Mouse (Mus musculus) kidney, embryonic 14.5 days (tissue): ENCODE measurements around the gene Arhgef19. TPM values are rescaled to one million over a fixed set of nuclear protein-coding genes. Genes with fewer than 3 reads are reported as not detected.

ENCODE experiments used
- ATAC-seq: fragments of 200-750 bp; cut with Nextera tagmentation; 2 replicates; pipeline ENCODE4 v1.8.0; 2017; ENCODE audit warnings: moderate number of reproducible peaks, mild to moderate bottlenecking, moderate TSS enrichment, moderate library complexity; ENCODE audit not compliant: low FRiP score, low TSS enrichment
- H3K27ac ChIP-seq: fragments of 300-500 bp; sonication (generic); 2 replicates; pipeline ENCODE4 v1.5.1; 2014; ENCODE audit warnings: low read depth, mild to moderate bottlenecking, low read length, moderate library complexity, mixed read lengths
- H3K27me3 ChIP-seq: fragments of 300-500 bp; sonication (generic); 2 replicates; pipeline ENCODE4 v1.6.1; 2014; ENCODE audit warnings: mild to moderate bottlenecking, low read length; ENCODE audit not compliant: control insufficient read depth, insufficient read depth
- H3K36me3 ChIP-seq: fragments of 300-500 bp; sonication (generic); 2 replicates; pipeline ENCODE4 v1.6.1; 2014; ENCODE audit warnings: low read length, mixed read lengths; ENCODE audit not compliant: control insufficient read depth, insufficient read depth
- H3K4me1 ChIP-seq: fragments of 300-500 bp; sonication (generic); 2 replicates; pipeline ENCODE4 v1.6.1; 2014; ENCODE audit warnings: low read length, mixed read lengths; ENCODE audit not compliant: control insufficient read depth, insufficient read depth
- H3K4me2 ChIP-seq: fragments of 300-500 bp; sonication (generic); replicated peaks from 2 replicates; pipeline ENCODE4 v1.6.1; 2014; ENCODE audit warnings: low read depth, mild to moderate bottlenecking, low read length
- H3K4me3 ChIP-seq: fragments of 300-500 bp; sonication (generic); 2 replicates; pipeline ENCODE4 v1.5.1; 2014; ENCODE audit warnings: mild to moderate bottlenecking, low read length
- H3K9ac ChIP-seq: fragments of 300-500 bp; sonication (generic); 2 replicates; pipeline ENCODE4 v1.6.1; 2014; ENCODE audit warnings: low read depth, mild to moderate bottlenecking, low read length, moderate library complexity
- H3K9me3 ChIP-seq: fragments of 300-500 bp; sonication (generic); 2 replicates; pipeline ENCODE4 v1.6.1; 2016; ENCODE audit warnings: low read length; ENCODE audit not compliant: control insufficient read depth
- WGBS: fragments of 180-500 bp; shearing (Covaris S2); extraction: QIAGEN DNeasy Blood & Tissue Kit; methylation state at CpG from one replicate; pipeline ENCODE4 v1.1.7; 2014; 5-methylcytosine and 5-hydroxymethylcytosine counted together
- polyA plus RNA-seq: library from polyadenylated mRNA; unstranded; fragments of >200 nt; fragmentation: Nextera tagmentation; extraction: Ambion mirVana; gene quantifications from 2 replicates; pipeline ENCODE4 v1.2.1, GENCODE M21; 2014

Arhgef19 gene
- polyA plus RNA-seq, 1 experiment from 2014 or later: 7.4 TPM

DNA sequence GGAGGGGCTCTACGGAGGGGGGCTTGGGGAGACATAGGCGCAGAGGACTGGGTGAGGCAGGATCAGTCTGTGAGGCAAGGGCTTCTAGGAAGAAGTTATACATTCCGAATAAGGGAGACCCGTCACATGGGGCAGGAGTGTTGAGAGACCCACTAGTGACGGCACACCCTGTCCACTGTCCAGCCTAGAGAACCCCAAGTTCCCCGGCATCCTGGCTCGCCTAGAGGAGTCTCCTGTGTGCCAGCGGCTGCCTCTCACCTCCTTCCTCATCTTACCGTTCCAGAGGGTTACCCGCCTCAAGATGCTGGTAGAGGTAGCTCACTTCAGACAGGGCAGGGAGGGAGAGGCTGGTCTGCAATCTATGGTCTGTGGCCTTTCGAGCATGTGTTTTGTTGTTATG, 10.1 kb downstream of the Arhgef19 start:
- peaks cover 30% of the 10 kb centered on the region for H3K4me1 ChIP-seq
- no peak overlapping the region for H3K9ac ChIP-seq
- no peak for ATAC-seq
- H3K27ac ChIP-seq: no peak overlapping the region
- H3K4me2 ChIP-seq: no peak overlapping the region
- WGBS: 83% methylated on average over 11 of the region's 11 CpGs
- H3K9me3 ChIP-seq: no peaks in the 10 kb centered on the region
- H3K27me3 ChIP-seq: peaks cover 44% of the 10 kb centered on the region
- no peaks in the 10 kb centered on the region for H3K36me3 ChIP-seq
- H3K4me3 ChIP-seq: no peak overlapping the region

DNA sequence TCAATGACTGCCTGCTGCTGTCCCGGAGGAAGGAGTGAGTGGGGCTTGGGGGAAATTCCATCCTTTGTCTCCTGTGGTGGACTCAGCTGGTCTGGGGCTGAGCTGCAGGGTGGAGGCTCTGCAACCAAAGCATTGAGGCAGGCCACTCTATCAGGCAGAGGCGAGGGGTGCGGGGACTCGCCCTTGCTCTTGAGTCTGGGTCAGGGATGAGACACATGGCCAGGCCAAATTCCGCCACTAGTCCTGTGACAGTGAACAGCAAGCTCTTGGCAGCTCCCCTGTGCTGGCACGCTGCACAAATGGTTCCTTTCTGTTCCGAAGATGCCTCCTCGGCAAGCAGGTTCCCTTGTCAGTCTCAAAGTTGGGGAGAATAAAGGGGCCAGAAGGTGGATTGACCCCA, 11.8 kb downstream of the Arhgef19 start:
- ATAC-seq: no peak
- no peaks in the 10 kb centered on the region for H3K36me3 ChIP-seq
- H3K27ac ChIP-seq: no peak overlapping the region
- WGBS: 82% methylated on average over 8 of the region's 8 CpGs
- H3K9ac ChIP-seq: no peak overlapping the region
- no peaks in the 10 kb centered on the region for H3K9me3 ChIP-seq
- no peak overlapping the region for H3K4me3 ChIP-seq
- peaks cover 34% of the 10 kb centered on the region for H3K27me3 ChIP-seq
- H3K4me2 ChIP-seq: no peak overlapping the region
- H3K4me1 ChIP-seq: peaks cover 24% of the 10 kb centered on the region

DNA sequence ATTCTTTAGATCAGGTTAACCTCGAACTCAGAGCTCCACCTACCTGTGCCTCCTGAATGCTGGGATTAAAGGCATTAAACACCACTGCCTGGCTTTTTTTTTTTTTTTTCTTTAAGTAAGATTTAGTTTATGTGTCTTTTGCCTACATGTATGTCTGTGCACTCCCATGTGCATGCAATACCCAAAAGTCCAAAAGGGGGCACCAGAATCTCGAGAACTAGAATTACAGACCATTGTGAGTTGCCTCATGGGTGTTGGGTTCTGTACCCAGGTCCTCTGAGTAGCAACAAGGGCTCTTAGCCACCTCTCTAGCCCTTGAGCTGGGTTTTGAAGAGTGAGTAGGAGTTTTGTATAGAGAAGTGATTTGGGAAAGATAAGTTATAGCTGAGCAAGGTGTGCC, 13.3 kb downstream of the Arhgef19 start:
- H3K27ac ChIP-seq: no peak overlapping the region
- 77% methylated on average over 2 of the region's 2 CpGs for WGBS
- no peaks in the 10 kb centered on the region for H3K36me3 ChIP-seq
- peaks cover 18% of the 10 kb centered on the region for H3K27me3 ChIP-seq
- ATAC-seq: no peak
- H3K4me1 ChIP-seq: peaks cover 11% of the 10 kb centered on the region; the same call in 1 of the 2 replicates
- H3K9me3 ChIP-seq: peaks cover 3% of the 10 kb centered on the region; the same call in 1 of the 2 replicates
- no peak overlapping the region for H3K4me3 ChIP-seq
- H3K4me2 ChIP-seq: no peak overlapping the region
- H3K9ac ChIP-seq: no peak overlapping the region

DNA sequence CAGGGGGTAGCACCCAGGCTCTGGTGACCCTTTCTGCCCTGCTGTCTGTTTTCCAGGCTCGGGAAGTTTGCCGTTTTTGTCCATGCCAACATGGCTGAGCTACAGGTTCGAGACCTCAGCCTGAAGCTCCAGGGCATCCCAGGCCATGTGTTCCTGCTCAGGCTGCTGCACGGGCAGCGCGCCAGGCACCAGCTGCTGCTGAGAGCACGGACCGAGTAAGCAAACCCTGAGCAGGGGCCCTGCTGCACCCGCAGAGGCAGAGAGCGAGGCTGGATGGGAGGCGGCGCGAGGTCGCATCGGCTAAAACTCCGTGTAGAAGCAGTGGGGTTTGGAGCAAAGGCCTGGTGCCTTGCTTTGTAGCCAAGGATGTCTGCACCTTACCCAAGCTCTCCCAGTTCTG, 14.9 kb downstream of the Arhgef19 start:
- WGBS: 78% methylated on average over 16 of the region's 16 CpGs
- Histone ChIP-seq H3K9ac (no peak overlapping the region), H3K4me1 (no peaks in the 10 kb centered on the region), H3K27ac (no peak overlapping the region), H3K4me2 (no peak overlapping the region), H3K36me3 (no peaks in the 10 kb centered on the region), H3K9me3 (peaks cover 3% of the 10 kb centered on the region; the same call in 1 of the 2 replicates), H3K27me3 (peaks cover 3% of the 10 kb centered on the region), H3K4me3 (no peak overlapping the region)
- ATAC-seq: no peak

DNA sequence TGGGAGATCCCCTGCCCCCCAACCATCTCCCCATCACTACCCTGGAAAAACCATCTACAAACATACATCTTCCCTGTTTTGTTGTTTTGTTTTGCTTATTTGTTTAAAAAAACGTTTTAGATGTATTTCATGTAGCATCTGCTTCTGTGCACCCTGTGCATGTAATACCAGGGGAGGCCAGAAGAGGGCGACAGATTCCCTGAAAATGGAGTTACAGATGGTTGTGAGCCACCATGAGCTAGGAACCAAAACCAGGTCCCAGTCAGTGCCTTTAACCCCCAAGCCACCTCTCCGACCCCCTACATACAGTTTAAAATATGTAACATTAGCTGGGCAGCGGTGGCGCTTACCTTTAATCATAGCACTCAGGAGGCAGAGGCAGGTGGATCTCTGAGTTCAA, 18.1 kb downstream of the Arhgef19 start:
- H3K4me2 ChIP-seq: no peak overlapping the region
- no peak overlapping the region for H3K9ac ChIP-seq
- H3K9me3 ChIP-seq: peaks cover 7% of the 10 kb centered on the region; the same call in 1 of the 2 replicates
- H3K4me3 ChIP-seq: no peak overlapping the region
- no peaks in the 10 kb centered on the region for H3K36me3 ChIP-seq
- 65% methylated on average over 5 of the region's 5 CpGs for WGBS
- no peaks in the 10 kb centered on the region for H3K27me3 ChIP-seq
- no peak for ATAC-seq
- no peaks in the 10 kb centered on the region for H3K4me1 ChIP-seq
- H3K27ac ChIP-seq: no peak overlapping the region

DNA sequence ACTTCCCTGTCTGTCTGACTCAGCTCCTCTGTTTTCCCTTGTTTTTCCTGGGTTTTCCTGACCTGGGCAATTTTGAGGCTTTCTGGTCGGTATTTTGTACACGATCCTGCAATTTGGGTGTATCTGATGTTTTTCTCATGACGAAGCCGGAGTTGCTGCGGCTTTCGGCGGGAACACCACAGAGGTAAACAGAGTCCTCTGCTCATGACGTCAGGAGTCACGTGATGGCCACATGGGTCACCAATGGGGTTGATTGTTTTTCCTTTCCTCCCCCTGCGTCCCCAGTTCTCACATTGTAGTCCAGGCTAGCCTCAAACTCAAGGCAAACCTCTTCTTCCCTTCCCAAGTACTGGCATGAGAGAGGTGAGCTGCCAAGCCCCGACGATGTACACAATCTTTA, 20.1 kb downstream of the Arhgef19 start:
- ATAC-seq: no peak
- no peaks in the 10 kb centered on the region for H3K4me1 ChIP-seq

DNA sequence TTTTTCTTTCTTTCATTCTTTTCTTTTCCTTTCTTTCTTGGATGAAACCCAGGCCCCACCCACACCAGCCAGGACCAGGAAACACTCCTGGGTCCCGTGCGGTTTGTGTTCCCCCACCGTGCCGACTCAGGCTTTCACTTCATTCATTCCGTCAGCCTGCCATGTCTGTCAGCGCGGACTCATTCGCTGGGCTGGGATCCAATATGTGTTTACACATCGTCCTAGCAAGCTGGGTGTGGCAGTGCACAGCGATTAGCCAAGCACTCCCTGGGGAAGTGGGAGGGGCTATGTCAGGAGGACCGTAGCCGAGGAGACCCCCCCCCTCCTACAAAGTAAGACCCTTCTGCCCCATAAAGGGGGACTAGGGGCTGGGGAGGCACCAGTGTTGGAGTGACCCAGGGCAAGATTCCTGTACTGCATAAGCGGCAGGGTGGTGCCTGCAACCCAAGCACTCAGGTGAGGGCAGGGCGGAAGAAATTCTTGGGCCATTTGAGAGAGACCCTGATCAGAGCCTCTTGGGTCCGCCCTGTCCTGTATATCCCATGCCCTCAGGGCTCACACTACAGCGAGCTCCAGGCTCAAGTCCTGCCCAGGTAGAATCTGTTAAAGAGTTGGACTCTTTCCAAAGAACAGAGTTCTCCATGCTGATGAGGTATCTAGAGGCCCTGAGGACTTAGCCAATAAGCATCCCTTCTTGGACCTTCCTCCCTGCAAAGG, 20.9 kb downstream of the Arhgef19 start:
- H3K27me3 ChIP-seq: no peaks in the 10 kb centered on the region
- H3K4me1 ChIP-seq: no peaks in the 10 kb centered on the region
- H3K9ac ChIP-seq: no peak overlapping the region
- H3K27ac ChIP-seq: no peak overlapping the region
- H3K9me3 ChIP-seq: peaks cover 7% of the 10 kb centered on the region; the same call in 1 of the 2 replicates
- ATAC-seq: peak; percentile 34; the same call in 1 of the 2 replicates
- peak overlapping the region; percentile 12; the same call in 1 of the 2 replicates for H3K4me2 ChIP-seq
- H3K36me3 ChIP-seq: no peaks in the 10 kb centered on the region
- H3K4me3 ChIP-seq: no peak overlapping the region; the same call in 1 of the 2 replicates
- WGBS: 63% methylated on average over 16 of the region's 16 CpGs

More for the DNA sequence above, 20.1 kb downstream of the Arhgef19 start:
- Histone ChIP-seq H3K9ac (no peak overlapping the region), H3K36me3 (no peaks in the 10 kb centered on the region), H3K4me2 (no peak overlapping the region), H3K4me3 (no peak overlapping the region), H3K9me3 (peaks cover 7% of the 10 kb centered on the region; the same call in 1 of the 2 replicates), H3K27ac (no peak overlapping the region), H3K27me3 (no peaks in the 10 kb centered on the region)
- 78% methylated on average over 12 of the region's 12 CpGs for WGBS

DNA sequence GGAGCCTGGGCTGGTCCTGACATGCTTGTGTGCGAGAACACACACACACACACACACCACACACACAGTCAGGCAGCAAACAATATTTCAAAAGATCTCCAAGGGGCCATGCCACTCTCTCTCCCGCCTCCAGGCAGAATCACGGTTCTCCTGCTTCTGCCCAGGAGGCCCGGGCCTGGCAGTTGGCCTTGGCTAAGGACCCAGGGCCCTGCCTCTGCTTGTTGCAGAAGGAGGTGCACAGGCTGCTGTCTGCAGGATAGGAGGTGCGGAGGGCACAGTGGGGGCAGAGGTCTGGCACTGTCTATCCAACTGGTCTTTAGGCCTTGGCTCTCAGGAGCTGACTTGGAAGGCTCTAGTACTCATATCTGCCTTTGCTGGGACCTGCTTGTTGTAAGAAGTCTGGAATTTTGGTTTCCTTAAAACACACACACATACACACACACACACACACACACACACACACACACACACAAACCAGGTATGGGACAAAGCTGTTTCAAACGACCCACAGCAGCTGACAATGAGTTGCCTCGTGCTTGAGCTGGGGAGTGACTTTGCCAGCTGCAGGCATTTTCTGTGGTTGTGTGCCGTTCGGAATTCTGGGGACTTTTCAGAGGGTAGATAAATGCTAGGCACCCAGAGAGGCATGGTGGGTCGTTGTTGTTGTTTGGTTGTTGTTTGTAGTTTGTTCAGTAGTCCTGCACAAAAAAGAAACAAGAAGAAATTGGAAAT, 23.8 kb downstream of the Arhgef19 start:
- peaks cover 4% of the 10 kb centered on the region; the same call in 1 of the 2 replicates for H3K9me3 ChIP-seq
- no peak overlapping the region for H3K27ac ChIP-seq
- H3K4me1 ChIP-seq: no peaks in the 10 kb centered on the region
- no peak overlapping the region for H3K9ac ChIP-seq
- H3K36me3 ChIP-seq: no peaks in the 10 kb centered on the region
- WGBS: 79% methylated on average over 10 of the region's 10 CpGs
- no peak overlapping the region for H3K4me2 ChIP-seq
- H3K4me3 ChIP-seq: no peak overlapping the region
- H3K27me3 ChIP-seq: no peaks in the 10 kb centered on the region
- ATAC-seq: no peak
